Mouse (Mus musculus) heart, postnatal 0 days (tissue): Measurements from ENCODE around the gene Sub1. TPM values are rescaled to one million over a fixed set of nuclear protein-coding genes. Genes with fewer than 3 reads are reported as not detected.

Experiments
- ATAC-seq: fragments of 200-750 bp; cut with Nextera tagmentation; 2 replicates; pipeline ENCODE4 v1.8.0; 2017; ENCODE audit warnings: low read depth, moderate number of reproducible peaks, moderate library complexity; ENCODE audit not compliant: insufficient read depth
- DNase-seq: peaks from one replicate; pipeline ENCODE4 v3.0.0-alpha.2; 2016; ENCODE audit warnings: low spot score
- H3K27ac ChIP-seq: fragments of 300-500 bp; sonication (generic); 2 replicates; pipeline ENCODE4 v1.5.1; 2014; ENCODE audit warnings: low read depth, mild to moderate bottlenecking
- H3K27me3 ChIP-seq: fragments of 300-500 bp; sonication (generic); 2 replicates; pipeline ENCODE4 v1.6.1; 2014; ENCODE audit warnings: low read length, mixed read lengths; ENCODE audit not compliant: control insufficient read depth, insufficient read depth
- H3K36me3 ChIP-seq: fragments of 300-500 bp; sonication (generic); replicated peaks from 2 replicates; pipeline ENCODE4 v1.6.1; 2014; ENCODE audit warnings: low read length, mixed read lengths; ENCODE audit not compliant: control insufficient read depth, insufficient read depth
- H3K4me1 ChIP-seq: fragments of 300-500 bp; sonication (generic); 2 replicates; pipeline ENCODE4 v1.6.1; 2014; ENCODE audit warnings: antibody characterized with exemption; ENCODE audit not compliant: control insufficient read depth, insufficient read depth
- H3K4me2 ChIP-seq: fragments of 300-500 bp; sonication (generic); 2 replicates; pipeline ENCODE4 v1.6.1; 2014; ENCODE audit warnings: low read depth, mild to moderate bottlenecking, low read length, moderate library complexity
- H3K4me3 ChIP-seq: fragments of 300-500 bp; sonication (generic); 2 replicates; pipeline ENCODE4 v1.5.1; 2014; ENCODE audit warnings: low read depth, low read length
- H3K9ac ChIP-seq: fragments of 300-500 bp; sonication (generic); replicated peaks from 2 replicates; pipeline ENCODE4 v1.6.1; 2014; ENCODE audit warnings: low read depth, low read length, mixed read lengths
- H3K9me3 ChIP-seq: fragments of 300-500 bp; sonication (generic); replicated peaks from 2 replicates; pipeline ENCODE4 v1.6.1; 2016; ENCODE audit warnings: low read length; ENCODE audit not compliant: control insufficient read depth
- CTCF ChIP-seq: IDR thresholded peaks from 2 replicates; pipeline ENCODE4 v1.5.1; 2016; ENCODE audit warnings: antibody characterized with exemption, control low read depth, low read depth
- EP300 ChIP-seq: IDR thresholded peaks from 2 replicates; pipeline ENCODE4 v1.6.1; 2016; ENCODE audit warnings: antibody characterized with exemption, low read depth
- WGBS: fragments of 180-500 bp; shearing (Covaris S2); extraction: QIAGEN DNeasy Blood & Tissue Kit; methylation state at CpG from one replicate; pipeline ENCODE4 v1.1.7; 2014; 5-methylcytosine and 5-hydroxymethylcytosine counted together
- polyA plus RNA-seq: library from polyadenylated mRNA; unstranded; fragments of >200 nt; fragmentation: Nextera tagmentation; extraction: Ambion mirVana; gene quantifications from 2 replicates; pipeline ENCODE4 v1.2.1, GENCODE M21; 2015
- total RNA-seq: library from RNA; depleted of rRNA; stranded (reverse); fragments of >200 nt; gene quantifications from 2 replicates; pipeline ENCODE4 v1.2.3, GENCODE M21; 2014; ENCODE audit warnings: low replicate concordance

The Sub1 gene
- total and polyA plus RNA-seq, 2 experiments from 2014 or later, result 77.8 to 483 TPM

- DNase-seq (no peak), ATAC-seq (no peak)
- Histone ChIP-seq H3K9me3 (no peaks in the 10 kb centered on the region), H3K4me3 (no peak overlapping the region), H3K4me2 (no peak overlapping the region), H3K9ac (no peak overlapping the region), H3K4me1 (no peaks in the 10 kb centered on the region), H3K27ac (no peak overlapping the region), H3K27me3 (no peaks in the 10 kb centered on the region), H3K36me3 (no peaks in the 10 kb centered on the region)
- 83% methylated on average over 11 of the region's 11 CpGs for WGBS
- TF ChIP-seq CTCF (no peak), EP300 (no peak)
Measured at GRCm38 (mm10) chr15:11963791-11964525, 32.8 kb downstream of the Sub1 start.

- TF ChIP-seq EP300, result no peak
- TF ChIP-seq CTCF, result no peak
- Histone ChIP-seq H3K36me3 (no peaks in the 10 kb centered on the region), H3K27me3 (no peaks in the 10 kb centered on the region), H3K9me3 (no peaks in the 10 kb centered on the region), H3K9ac (no peak overlapping the region), H3K4me1 (no peaks in the 10 kb centered on the region), H3K4me3 (no peak overlapping the region), H3K27ac (no peak overlapping the region), H3K4me2 (no peak overlapping the region)
- ATAC-seq, result no peak
- 80% methylated on average over 3 of the region's 3 CpGs for WGBS
- DNase-seq, result no peak
Measured at GRCm38 (mm10) chr15:11959716-11960115, 37.1 kb downstream of the Sub1 start.

DNA sequence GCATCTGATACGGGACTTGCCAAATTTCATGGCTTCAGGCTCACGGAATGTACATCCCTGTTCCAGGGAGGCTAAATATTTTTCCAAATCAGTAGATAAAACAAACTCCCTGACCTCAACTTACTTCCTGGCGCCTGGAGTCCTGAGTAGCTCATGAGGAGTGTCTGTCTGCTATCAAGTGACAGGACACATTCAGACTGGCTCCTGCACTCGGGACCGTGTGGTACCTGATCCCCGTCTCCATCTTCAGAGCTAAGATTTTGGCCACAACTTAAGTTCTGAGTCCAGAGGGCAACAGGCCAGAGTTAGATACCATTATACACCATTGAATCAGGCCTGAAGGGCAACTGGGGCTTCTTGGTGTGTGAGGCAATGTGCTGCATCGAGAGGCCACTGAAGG lies 40.7 kb downstream of the Sub1 start:
- Histone ChIP-seq H3K36me3 (no peaks in the 10 kb centered on the region), H3K9ac (no peak overlapping the region), H3K27ac (no peak overlapping the region), H3K4me3 (no peak overlapping the region), H3K27me3 (no peaks in the 10 kb centered on the region), H3K9me3 (no peaks in the 10 kb centered on the region), H3K4me2 (no peak overlapping the region), H3K4me1 (no peaks in the 10 kb centered on the region)
- TF ChIP-seq EP300 (no peak), CTCF (no peak)
- DNase-seq, result no peak
- 61% methylated on average over 7 of the region's 7 CpGs for WGBS
- ATAC-seq, result no peak

GRCm38 (mm10) chr15:11954190-11954589 lies 42.6 kb downstream of the Sub1 start:
- no peak overlapping the region for H3K4me2 ChIP-seq
- TF ChIP-seq CTCF, result no peak
- TF ChIP-seq EP300, result no peak
- no peak overlapping the region for H3K9ac ChIP-seq
- no peaks in the 10 kb centered on the region for H3K4me1 ChIP-seq
- WGBS, result 51% methylated on average over 4 of the region's 4 CpGs
- DNase-seq, result no peak
- H3K4me3 ChIP-seq, result no peak overlapping the region
- H3K9me3 ChIP-seq, result no peaks in the 10 kb centered on the region
- H3K27me3 ChIP-seq, result no peaks in the 10 kb centered on the region
- ATAC-seq, result no peak
- no peaks in the 10 kb centered on the region for H3K36me3 ChIP-seq
- no peak overlapping the region for H3K27ac ChIP-seq

DNA sequence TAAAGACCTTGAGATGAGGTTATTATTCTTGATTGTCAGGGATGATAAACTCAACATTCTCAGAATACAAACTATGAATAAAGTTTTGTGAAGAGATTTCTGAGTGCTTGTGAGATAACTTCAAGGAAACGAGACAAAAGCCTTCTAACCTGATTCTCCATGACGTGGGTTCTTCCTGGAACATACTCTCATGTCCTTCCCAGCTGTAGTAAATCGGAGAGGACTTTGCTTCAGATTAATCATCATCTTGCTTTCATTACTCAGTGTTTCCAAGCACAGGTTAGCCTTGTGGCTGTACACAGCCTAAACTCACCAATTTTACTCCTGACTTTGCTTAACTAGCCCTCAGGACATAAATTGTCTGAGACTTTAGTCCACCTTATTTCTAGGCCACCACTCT lies 44.6 kb downstream of the Sub1 start:
- H3K36me3 ChIP-seq, result no peaks in the 10 kb centered on the region
- no peak overlapping the region for H3K4me3 ChIP-seq
- DNase-seq, result no peak
- WGBS, result 65% methylated on average over 3 of the region's 3 CpGs
- no peak overlapping the region for H3K4me2 ChIP-seq
- H3K4me1 ChIP-seq, result no peaks in the 10 kb centered on the region
- TF ChIP-seq CTCF, result no peak
- TF ChIP-seq EP300, result no peak
- no peaks in the 10 kb centered on the region for H3K27me3 ChIP-seq
- ATAC-seq, result no peak
- H3K9me3 ChIP-seq, result no peaks in the 10 kb centered on the region
- no peak overlapping the region for H3K9ac ChIP-seq
- H3K27ac ChIP-seq, result no peak overlapping the region

DNA sequence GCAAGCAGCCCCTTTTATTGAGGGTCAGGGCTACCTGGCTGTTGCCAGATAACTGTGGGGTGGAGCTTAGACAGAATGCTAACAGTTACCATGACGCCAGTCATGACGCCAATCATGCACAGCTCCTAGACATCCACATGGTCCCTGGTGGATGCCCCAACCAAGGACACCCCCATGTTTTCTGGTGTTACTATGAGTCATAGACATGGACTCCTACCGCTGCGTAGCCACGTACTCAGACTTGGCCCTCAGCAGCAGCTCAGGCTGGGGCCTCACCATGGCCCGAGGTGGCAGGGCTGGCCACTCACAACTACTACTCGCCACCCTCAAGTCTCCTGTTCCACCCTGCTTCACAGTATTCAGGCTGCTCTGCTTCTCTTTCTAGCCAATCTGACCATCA lies 45.6 kb downstream of the Sub1 start:
- no peaks in the 10 kb centered on the region for H3K9me3 ChIP-seq
- no peaks in the 10 kb centered on the region for H3K27me3 ChIP-seq
- no peak overlapping the region for H3K4me3 ChIP-seq
- ATAC-seq (no peak), DNase-seq (no peak)
- WGBS, result 89% methylated on average over 7 of the region's 7 CpGs
- no peaks in the 10 kb centered on the region for H3K4me1 ChIP-seq
- H3K4me2 ChIP-seq, result no peak overlapping the region
- H3K9ac ChIP-seq, result no peak overlapping the region
- H3K36me3 ChIP-seq, result no peaks in the 10 kb centered on the region
- no peak overlapping the region for H3K27ac ChIP-seq
- no peak for TF ChIP-seq CTCF
- no peak for TF ChIP-seq EP300
